Comparison of ENCODE assay signal across 9 mouse cellular contexts in the genomic region with DNA sequence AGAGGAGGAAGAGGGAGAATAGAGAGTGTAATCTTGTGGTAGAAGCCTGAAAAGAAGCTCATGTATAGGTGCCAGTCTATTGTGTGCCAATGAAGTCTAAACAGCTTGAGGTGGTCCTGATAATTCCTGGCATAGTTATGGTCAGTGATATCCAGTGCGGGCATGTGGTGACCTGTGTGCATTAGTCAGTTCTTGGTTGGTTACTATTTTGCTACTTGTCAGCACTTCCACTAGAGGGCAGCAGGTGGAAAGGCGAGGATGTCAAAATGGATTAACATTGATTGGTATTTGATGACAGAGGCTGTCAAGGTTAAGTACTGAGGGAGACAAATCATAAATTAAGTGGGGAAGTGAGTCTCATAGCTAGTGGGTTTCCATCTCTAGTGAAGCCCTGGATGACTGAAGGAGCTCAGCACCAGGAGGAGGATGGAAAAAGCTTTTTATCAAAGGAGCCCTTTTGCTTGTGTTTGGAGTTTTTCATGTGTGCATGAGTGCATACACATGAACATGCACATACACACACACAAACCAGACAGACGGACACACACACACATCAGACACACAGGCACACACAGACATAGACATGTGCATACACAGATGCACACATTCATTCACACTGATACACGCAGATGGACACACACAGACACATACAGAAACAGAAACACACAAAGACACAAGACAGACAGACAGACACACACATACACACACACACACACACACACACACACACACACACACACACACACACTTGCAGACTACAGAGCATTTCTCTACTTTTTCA.
DNase-seq lines count a peak whose midpoint lies in the region; ATAC-seq and TF ChIP-seq lines count a peak whose summit lies in the region.
"Had no signal": no experiment of that assay in that cellular context is flagged by ENCODE, and none has a peak within 500 bp of the region (broad histone marks: within the 10 kb centered on the region; RNA-seq: fewer than 3 reads in every experiment).

No protein-coding gene starts in this region.

- no peaks in the 10 kb centered on the region for H3K9me3 ChIP-seq in kidney, postnatal 0 days (replicated peaks; ENCODE audit: low read length)
- no peaks in the 10 kb centered on the region for H3K9me3 ChIP-seq in kidney, embryonic 16.5 days (ENCODE audit: low read length)
- no peaks in the 10 kb centered on the region for H3K9me3 ChIP-seq in forebrain, embryonic 13.5 days (replicated peaks)
- H3K9me3 ChIP-seq in lung, embryonic 14.5 days (ENCODE audit: low read depth, low read length): no peaks in the 10 kb centered on the region
- H3K9me3 ChIP-seq: limb, embryonic 12.5 days had no signal

- H3K36me3 ChIP-seq in kidney, postnatal 0 days (ENCODE audit: insufficient read depth, low read length): no peaks in the 10 kb centered on the region
- no peaks in the 10 kb centered on the region for H3K36me3 ChIP-seq in kidney, embryonic 16.5 days (ENCODE audit: insufficient read depth, low read length)
- H3K36me3 ChIP-seq in forebrain, embryonic 13.5 days (ENCODE audit: poor library complexity, severe bottlenecking): no peaks in the 10 kb centered on the region
- no peaks in the 10 kb centered on the region for H3K36me3 ChIP-seq in lung, embryonic 14.5 days (ENCODE audit: insufficient read depth)
- no peaks in the 10 kb centered on the region for H3K36me3 ChIP-seq in splenic B cell, adult 2 months (ENCODE audit: control insufficient read depth, insufficient read depth, low read length, poor library complexity, severe bottlenecking)
- H3K36me3 ChIP-seq: limb, embryonic 12.5 days had no signal

- H3K4me2 ChIP-seq in kidney, postnatal 0 days (ENCODE audit: low read length): no peak overlapping the region
- no peak overlapping the region for H3K4me2 ChIP-seq in kidney, embryonic 16.5 days (replicated peaks; ENCODE audit: low read depth, low read length)
- no peak overlapping the region for H3K4me2 ChIP-seq in forebrain, embryonic 13.5 days
- no peak overlapping the region for H3K4me2 ChIP-seq in lung, embryonic 14.5 days
- H3K4me2 ChIP-seq: limb, embryonic 12.5 days had no signal

- no peak overlapping the region for H3K4me3 ChIP-seq in kidney, postnatal 0 days (replicated peaks; ENCODE audit: low read depth, low read length)
- no peak overlapping the region for H3K4me3 ChIP-seq in kidney, embryonic 16.5 days (ENCODE audit: low read length)
- no peak overlapping the region for H3K4me3 ChIP-seq in forebrain, embryonic 13.5 days
- H3K4me3 ChIP-seq in lung, embryonic 14.5 days (ENCODE audit: low read depth, low read length): no peak overlapping the region
- H3K4me3 ChIP-seq: limb, embryonic 12.5 days had no signal

- no peak overlapping the region for H3K9ac ChIP-seq in kidney, postnatal 0 days (ENCODE audit: low read depth, low read length)
- no peak overlapping the region for H3K9ac ChIP-seq in kidney, embryonic 16.5 days (replicated peaks; ENCODE audit: low read length)
- H3K9ac ChIP-seq in forebrain, embryonic 13.5 days: no peak overlapping the region
- no peak overlapping the region for H3K9ac ChIP-seq in lung, embryonic 14.5 days
- H3K9ac ChIP-seq: limb, embryonic 12.5 days had no signal

- H3K27me3 ChIP-seq in kidney, postnatal 0 days (ENCODE audit: insufficient read depth, low read length): no peaks in the 10 kb centered on the region
- no peaks in the 10 kb centered on the region for H3K27me3 ChIP-seq in kidney, embryonic 16.5 days (ENCODE audit: insufficient read depth, low read length)
- H3K27me3 ChIP-seq in Patski: no peaks in the 10 kb centered on the region
- H3K27me3 ChIP-seq in forebrain, embryonic 13.5 days: no peaks in the 10 kb centered on the region
- no peaks in the 10 kb centered on the region for H3K27me3 ChIP-seq in lung, embryonic 14.5 days (ENCODE audit: insufficient read depth, low read length)
- H3K27me3 ChIP-seq in splenic B cell, adult 2 months (ENCODE audit: control insufficient read depth, insufficient read depth, low read length, poor library complexity, severe bottlenecking): no peaks in the 10 kb centered on the region
- H3K27me3 ChIP-seq: limb, embryonic 12.5 days had no signal

- H3K27ac ChIP-seq in kidney, postnatal 0 days: no peak overlapping the region
- no peak overlapping the region for H3K27ac ChIP-seq in kidney, embryonic 16.5 days (ENCODE audit: low read length)
- no peak overlapping the region for H3K27ac ChIP-seq in forebrain, embryonic 13.5 days
- no peak overlapping the region for H3K27ac ChIP-seq in lung, embryonic 14.5 days (ENCODE audit: low read depth)
- H3K27ac ChIP-seq: limb, embryonic 12.5 days had no signal

- peak; percentile 46 for DNase-seq in kidney, postnatal 0 days (ENCODE audit: low spot score)
- peak; percentile 9 for DNase-seq in CD4-positive helper T cell, adult 2 months (ENCODE audit: low read depth, low spot score)
- DNase-seq in Patski (ENCODE audit: low read depth, low spot score): no peak
- DNase-seq in lung, embryonic 14.5 days: peak; percentile 34
- DNase-seq in splenic B cell, adult 2 months (ENCODE audit: low read depth, low spot score): peak; percentile 19

- ATAC-seq in kidney, postnatal 0 days (replicated peaks; ENCODE audit: low FRiP score, low read depth): no peak
- ATAC-seq in kidney, embryonic 16.5 days (ENCODE audit: low FRiP score, low TSS enrichment): no peak
- no peak for ATAC-seq in Patski
- peak; percentile 68 for ATAC-seq in forebrain, embryonic 13.5 days
- ATAC-seq in lung, embryonic 14.5 days (ENCODE audit: insufficient read depth): no peak
- no peak for ATAC-seq in erythroblast, adult 5-6 weeks (replicated peaks; ENCODE audit: low FRiP score, poor library complexity, severe bottlenecking)

- CTCF ChIA-PET in Patski (lab: Charles Lee): interaction anchor here (0.9 to 7.6 kb wide), 12 partner anchors 9 to 467 kb away, joined by 3 to 46 read pairs (median 5); a partner anchor contains a TSS

- in situ Hi-C loops in Patski (cut with MboI; ENCODE audit: low pct_unique_long_range_greater_than_20kb): loop anchor here (5.0 kb wide), 1 partner anchor 466 kb away; no protein-coding TSS in a partner anchor

- no peaks in the 10 kb centered on the region for H3K4me1 ChIP-seq in kidney, postnatal 0 days (replicated peaks; ENCODE audit: insufficient read depth, low read length)
- H3K4me1 ChIP-seq in kidney, embryonic 16.5 days (ENCODE audit: insufficient read depth, low read length): no peaks in the 10 kb centered on the region
- H3K4me1 ChIP-seq in forebrain, embryonic 13.5 days: no peaks in the 10 kb centered on the region
- no peaks in the 10 kb centered on the region for H3K4me1 ChIP-seq in lung, embryonic 14.5 days (ENCODE audit: insufficient read depth)
- H3K4me1 ChIP-seq: limb, embryonic 12.5 days had no signal

- WGBS in kidney, postnatal 0 days: 64% methylated on average over 4 of the region's 4 CpGs
- 54% methylated on average over 4 of the region's 4 CpGs for WGBS in kidney, embryonic 16.5 days
- 43% methylated on average over 4 of the region's 4 CpGs for WGBS in forebrain, embryonic 13.5 days
- WGBS in lung, embryonic 14.5 days: 44% methylated on average over 4 of the region's 4 CpGs

- POLR2A ChIA-PET in Patski (lab: Charles Lee): no interaction called here

- peak; percentile 79 for TF ChIP-seq CTCF in kidney, postnatal 0 days (IDR thresholded peaks at IDR 0.05; ENCODE audit: low read depth)
- peak; percentile 88 for TF ChIP-seq CTCF in Patski (IDR thresholded peaks at IDR 0.05)
- peak; percentile 79 for TF ChIP-seq CTCF in lung, embryonic 14.5 days (IDR thresholded peaks at IDR 0.05; ENCODE audit: low read depth)
